Mouse (Mus musculus) layer of hippocampus, adult 18-20 months (tissue): Measurements from ENCODE around the gene Cntnap5b. TPM values are rescaled to one million over a fixed set of nuclear protein-coding genes. Genes with fewer than 3 reads are reported as not detected.
A peak's percentile ranks its signal among the peaks of the same experiment; 100 is the strongest.

Experiments
- DNase-seq, 2 experiments: peaks; one replicate each; pipeline ENCODE4 v3.0.0; 2022; ENCODE audit warnings: low spot score in 2 of 2
- total RNA-seq, 2 experiments: library from RNA; stranded (reverse); gene quantifications; 2 replicates each; pipeline ENCODE4 v1.2.3; 2021

Cntnap5b gene
- total RNA-seq, 2 experiments from 2014 or later = 19.5 to 19.6 TPM

- DNase-seq = no peak
Observed at GRCm38 (mm10) chr1:100163588-100164357, 391.2 kb downstream of the Cntnap5b start.

GRCm38 (mm10) chr1:100171566-100171965 is 399.0 kb downstream of the Cntnap5b start:
- no peak for DNase-seq

- no peak for DNase-seq
Observed at GRCm38 (mm10) chr1:100180050-100180449, 407.5 kb downstream of the Cntnap5b start.

GRCm38 (mm10) chr1:100231980-100232608 is 459.5 kb downstream of the Cntnap5b start:
- DNase-seq = peak; percentile 13 to 64

DNA sequence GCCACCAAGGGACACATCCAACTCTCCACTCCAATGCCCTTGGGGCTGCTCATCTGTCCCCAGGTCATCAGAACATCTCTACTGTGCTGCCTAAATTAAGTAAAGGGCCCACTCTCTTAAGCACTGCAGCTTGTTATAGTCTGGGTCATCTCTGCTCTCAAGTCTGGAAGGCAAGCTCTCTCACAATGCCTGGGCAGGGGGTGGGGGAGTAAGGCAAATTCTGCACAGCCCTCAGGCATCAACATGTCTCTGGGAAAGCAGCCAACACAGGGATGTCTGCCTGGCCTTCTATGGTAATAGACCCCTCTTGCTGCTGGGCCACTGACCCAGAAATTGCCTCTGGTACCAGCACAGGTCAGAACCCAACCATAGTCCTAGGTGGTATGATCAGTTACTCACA is 479.4 kb downstream of the Cntnap5b start:
- DNase-seq = no peak

GRCm38 (mm10) chr1:100310687-100311086 is 538.1 kb downstream of the Cntnap5b start:
- DNase-seq = no peak

DNA sequence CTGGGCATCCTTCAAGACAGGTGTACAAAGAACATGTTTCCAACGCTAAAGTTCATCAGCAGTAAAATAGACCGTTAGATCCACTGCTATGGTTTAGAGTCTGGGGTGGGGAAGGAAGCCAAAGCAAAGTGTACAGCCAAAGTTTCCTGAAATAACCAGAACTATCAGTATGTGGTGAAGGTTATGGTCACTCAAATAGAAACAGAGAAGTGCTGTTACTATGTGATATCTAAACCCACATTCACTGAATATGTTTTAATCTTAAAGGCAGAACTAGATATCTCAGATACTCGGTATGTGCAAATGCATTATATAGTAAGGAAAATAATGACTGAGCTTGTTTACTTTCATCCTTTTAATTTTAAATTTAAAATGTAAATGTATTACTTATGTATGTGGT is 558.5 kb downstream of the Cntnap5b start:
- no peak for DNase-seq

GRCm38 (mm10) chr1:100369415-100370113 is 597.0 kb downstream of the Cntnap5b start:
- no peak for DNase-seq

DNA sequence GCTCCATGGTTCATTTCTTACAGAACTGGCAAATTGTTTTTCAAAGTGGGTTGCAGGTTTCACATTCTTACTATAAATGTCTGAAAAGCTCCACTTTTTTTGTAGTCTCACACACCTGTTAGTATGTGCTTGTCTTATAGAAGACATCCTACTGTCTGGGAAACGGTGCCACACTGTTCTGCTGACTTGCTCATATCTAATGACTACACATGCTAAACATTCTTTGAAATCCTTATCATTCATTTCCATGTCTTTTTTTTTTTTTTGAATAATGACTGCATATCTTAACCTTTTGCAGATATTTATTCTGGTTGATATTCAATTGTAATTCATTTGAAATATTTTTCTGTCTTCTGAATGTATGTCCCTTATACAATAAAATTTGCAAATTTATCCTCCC is 613.7 kb downstream of the Cntnap5b start:
- no peak for DNase-seq

DNA sequence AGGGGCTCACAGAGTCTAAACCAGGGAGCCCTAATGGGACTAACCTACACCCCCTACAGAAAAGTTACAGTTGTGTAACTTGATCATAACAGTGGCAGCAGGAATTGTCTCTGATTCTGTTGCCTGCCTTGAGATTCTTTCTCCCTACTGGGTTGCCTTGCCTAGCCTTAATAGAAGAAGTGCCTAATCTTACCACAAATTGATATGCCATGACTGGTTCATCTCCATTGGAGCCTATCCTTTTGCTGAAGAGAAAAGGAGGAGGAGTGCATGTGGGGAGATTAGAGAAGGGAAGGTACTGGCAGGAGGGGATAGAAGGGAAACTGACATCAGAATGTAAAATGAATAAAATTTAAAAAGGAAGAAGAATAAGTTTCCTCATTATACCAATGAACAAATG is 621.5 kb downstream of the Cntnap5b start:
- DNase-seq = no peak

- DNase-seq = no peak
Observed at GRCm38 (mm10) chr1:100416658-100417224, 644.2 kb downstream of the Cntnap5b start.

GRCm38 (mm10) chr1:100430038-100430774 is 657.6 kb downstream of the Cntnap5b start:
- no peak for DNase-seq

DNA sequence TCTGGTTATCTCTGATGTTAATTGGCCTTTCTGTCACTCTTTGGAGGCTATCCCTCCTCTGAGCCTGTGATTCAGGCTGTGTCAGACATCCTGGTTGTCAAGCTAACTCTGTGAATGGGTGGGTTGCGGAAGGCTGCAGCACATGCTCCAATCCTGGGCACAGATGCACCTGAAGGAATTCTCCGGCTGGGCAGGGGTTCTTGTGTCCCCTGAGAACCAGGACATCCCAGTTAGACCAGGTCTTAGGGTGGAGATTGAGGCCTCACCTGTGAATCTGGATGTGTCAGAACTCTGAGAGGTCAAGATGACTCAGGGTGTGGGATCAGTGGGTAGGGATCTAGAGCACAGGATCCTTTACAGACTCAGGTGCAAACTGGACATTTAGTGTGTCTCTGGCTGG is 691.3 kb downstream of the Cntnap5b start:
- DNase-seq = no peak

GRCm38 (mm10) chr1:100465226-100465625 is 692.7 kb downstream of the Cntnap5b start:
- DNase-seq = no peak

DNA sequence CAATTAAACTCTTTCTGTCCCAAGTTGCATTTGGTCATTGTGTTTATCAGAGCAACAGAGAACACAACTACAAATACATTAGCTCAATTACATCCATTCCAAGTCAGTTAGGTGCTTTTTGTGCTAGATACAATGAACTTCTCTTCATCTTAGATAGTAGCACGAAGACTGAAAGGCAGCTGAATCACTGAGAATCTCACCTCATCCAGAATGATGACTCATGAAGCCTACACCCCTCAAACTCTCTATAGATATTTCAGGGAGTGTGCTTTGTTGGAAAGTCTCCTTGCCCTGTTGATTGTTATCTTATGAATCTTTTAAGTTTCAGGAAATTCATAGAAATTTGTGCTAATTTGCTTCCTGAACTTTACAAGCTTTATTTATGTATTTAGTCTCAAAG is 695.0 kb downstream of the Cntnap5b start:
- no peak for DNase-seq

GRCm38 (mm10) chr1:100509866-100510265 is 737.3 kb downstream of the Cntnap5b start:
- no peak for DNase-seq
